Mouse (Mus musculus): Measurements from ENCODE around the gene Snrpd2. TPM values are rescaled to one million over a fixed set of nuclear protein-coding genes. Genes with fewer than 3 reads are reported as not detected.

Gene Snrpd2
- 32.8 and 36.7 TPM in 2 replicates for polyA plus RNA-seq (2012; rRNA removed)

- Histone ChIP-seq H3K36me3 (ENCODE audit: control insufficient read depth, insufficient read depth, low read length) (no peaks in the 10 kb centered on the region; the same call in 1 of the 2 replicates), H3K27ac (ENCODE audit: control insufficient read depth, insufficient read depth, low read length) (peak within 1 kb of the TSS; percentile 27; the same call in 1 of the 2 replicates), H3K4me1 (replicated peaks; ENCODE audit: control insufficient read depth, insufficient read depth, low read length) (peaks cover 8% of the 10 kb centered on the region), H3K4me3 (ENCODE audit: control insufficient read depth, insufficient read depth, low read length) (peak within 1 kb of the TSS; percentile 80), H3K27me3 (ENCODE audit: control insufficient read depth, insufficient read depth, low read length) (no peaks in the 10 kb centered on the region)
- TF ChIP-seq CTCF (IDR thresholded peaks at IDR 0.05; ENCODE audit: borderline replicate concordance, control insufficient read depth, extremely low read depth, insufficient read depth, low read length, poor library complexity), result no peak
- TF ChIP-seq POLR2A (IDR thresholded peaks at IDR 0.05; ENCODE audit: control insufficient read depth, extremely low read depth, insufficient read depth, low read length, poor library complexity), result peak; percentile 54; the same call in 1 of the 2 replicates
- WGBS, result 0% methylated on average over 24 of the region's 24 CpGs
- DNase-seq, result peak; percentile 94
Observed at GRCm38 (mm10) chr7:19149626-19150025, at the start of gene Snrpd2. Gene Snrpd2, plus strand, starts transcription at chr7:19149722.

DNA sequence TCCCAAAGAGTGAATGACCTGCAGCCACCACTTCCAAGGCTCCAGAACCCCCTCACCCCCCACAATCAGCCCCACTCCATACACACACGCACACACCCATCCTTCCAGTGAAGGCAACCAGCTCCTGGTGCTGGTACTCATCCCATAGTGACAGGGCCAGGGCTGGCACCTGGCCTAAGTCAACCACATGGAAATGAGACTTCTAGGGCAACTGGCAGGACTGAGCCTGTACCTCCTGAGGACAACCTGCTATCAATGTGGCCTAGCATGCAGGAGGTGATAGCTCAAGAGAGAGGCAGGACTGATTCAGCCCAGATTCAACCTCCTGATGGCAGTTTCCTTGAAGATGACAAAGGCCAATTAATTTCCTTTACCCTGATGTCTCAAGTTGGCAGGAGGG is 49.2 kb upstream of the Snrpd2 start:
- H3K27me3 ChIP-seq (ENCODE audit: control insufficient read depth, insufficient read depth, low read length), result peaks cover 7% of the 10 kb centered on the region
- peaks cover 9% of the 10 kb centered on the region for H3K4me1 ChIP-seq (replicated peaks; ENCODE audit: control insufficient read depth, insufficient read depth, low read length)
- WGBS, result 96% methylated on average over 1 of the region's 1 CpGs
- no peak for TF ChIP-seq CTCF (IDR thresholded peaks at IDR 0.05; ENCODE audit: borderline replicate concordance, control insufficient read depth, extremely low read depth, insufficient read depth, low read length, poor library complexity)
- TF ChIP-seq POLR2A (IDR thresholded peaks at IDR 0.05; ENCODE audit: control insufficient read depth, extremely low read depth, insufficient read depth, low read length, poor library complexity), result no peak
- no peak for DNase-seq
- H3K27ac ChIP-seq (ENCODE audit: control insufficient read depth, insufficient read depth, low read length), result no peak overlapping the region
- H3K4me3 ChIP-seq (ENCODE audit: control insufficient read depth, insufficient read depth, low read length), result no peak overlapping the region
- no peaks in the 10 kb centered on the region for H3K36me3 ChIP-seq (ENCODE audit: control insufficient read depth, insufficient read depth, low read length)

- no peaks in the 10 kb centered on the region for H3K27me3 ChIP-seq (ENCODE audit: control insufficient read depth, insufficient read depth, low read length)
- TF ChIP-seq POLR2A (IDR thresholded peaks at IDR 0.05; ENCODE audit: control insufficient read depth, extremely low read depth, insufficient read depth, low read length, poor library complexity) (no peak), CTCF (IDR thresholded peaks at IDR 0.05; ENCODE audit: borderline replicate concordance, control insufficient read depth, extremely low read depth, insufficient read depth, low read length, poor library complexity) (no peak)
- H3K27ac ChIP-seq (ENCODE audit: control insufficient read depth, insufficient read depth, low read length), result no peak overlapping the region
- DNase-seq, result no peak
- no peaks in the 10 kb centered on the region for H3K36me3 ChIP-seq (ENCODE audit: control insufficient read depth, insufficient read depth, low read length)
- no peak overlapping the region for H3K4me3 ChIP-seq (ENCODE audit: control insufficient read depth, insufficient read depth, low read length)
- no peaks in the 10 kb centered on the region for H3K4me1 ChIP-seq (replicated peaks; ENCODE audit: control insufficient read depth, insufficient read depth, low read length)
Observed at GRCm38 (mm10) chr7:19103741-19104140, 45.8 kb upstream of the Snrpd2 start.

GRCm38 (mm10) chr7:19104486-19104885 is 45.0 kb upstream of the Snrpd2 start:
- no peaks in the 10 kb centered on the region for H3K4me1 ChIP-seq (replicated peaks; ENCODE audit: control insufficient read depth, insufficient read depth, low read length)

DNA sequence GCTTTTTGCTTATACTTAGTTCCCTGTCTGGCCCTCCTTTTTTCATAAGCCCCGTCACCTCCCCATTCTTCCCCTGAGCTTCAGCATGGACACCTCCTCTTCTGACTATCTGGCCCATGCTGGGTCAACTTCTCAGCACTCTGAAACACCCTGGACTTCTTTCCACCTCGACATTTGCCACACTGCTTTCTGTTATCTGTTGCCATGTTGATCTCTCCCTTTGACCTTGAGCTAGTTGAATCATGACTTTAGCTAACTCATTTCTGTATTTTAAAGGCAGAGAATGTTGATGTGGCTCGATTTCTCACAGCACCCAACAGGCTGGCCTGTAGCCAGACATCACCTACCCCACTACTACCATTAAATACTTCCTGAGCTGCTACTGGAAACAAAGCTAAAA is 42.1 kb upstream of the Snrpd2 start:
- 63% methylated on average over 3 of the region's 3 CpGs for WGBS
- no peak for TF ChIP-seq CTCF (IDR thresholded peaks at IDR 0.05; ENCODE audit: borderline replicate concordance, control insufficient read depth, extremely low read depth, insufficient read depth, low read length, poor library complexity)
- TF ChIP-seq POLR2A (IDR thresholded peaks at IDR 0.05; ENCODE audit: control insufficient read depth, extremely low read depth, insufficient read depth, low read length, poor library complexity), result no peak
- H3K36me3 ChIP-seq (ENCODE audit: control insufficient read depth, insufficient read depth, low read length), result no peaks in the 10 kb centered on the region
- no peak overlapping the region for H3K4me3 ChIP-seq (ENCODE audit: control insufficient read depth, insufficient read depth, low read length)
- H3K4me1 ChIP-seq (replicated peaks; ENCODE audit: control insufficient read depth, insufficient read depth, low read length), result no peaks in the 10 kb centered on the region
- no peak overlapping the region for H3K27ac ChIP-seq (ENCODE audit: control insufficient read depth, insufficient read depth, low read length)
- no peak for DNase-seq
- H3K27me3 ChIP-seq (ENCODE audit: control insufficient read depth, insufficient read depth, low read length), result no peaks in the 10 kb centered on the region

More at GRCm38 (mm10) chr7:19104486-19104885, 45.0 kb upstream of the Snrpd2 start:
- WGBS, result 87% methylated on average over 2 of the region's 2 CpGs
- no peak overlapping the region for H3K4me3 ChIP-seq (ENCODE audit: control insufficient read depth, insufficient read depth, low read length)
- H3K27ac ChIP-seq (ENCODE audit: control insufficient read depth, insufficient read depth, low read length), result no peak overlapping the region
- no peaks in the 10 kb centered on the region for H3K27me3 ChIP-seq (ENCODE audit: control insufficient read depth, insufficient read depth, low read length)
- DNase-seq, result no peak
- H3K36me3 ChIP-seq (ENCODE audit: control insufficient read depth, insufficient read depth, low read length), result no peaks in the 10 kb centered on the region
- no peak for TF ChIP-seq CTCF (IDR thresholded peaks at IDR 0.05; ENCODE audit: borderline replicate concordance, control insufficient read depth, extremely low read depth, insufficient read depth, low read length, poor library complexity)
- TF ChIP-seq POLR2A (IDR thresholded peaks at IDR 0.05; ENCODE audit: control insufficient read depth, extremely low read depth, insufficient read depth, low read length, poor library complexity), result no peak

- 97% methylated on average over 1 of the region's 1 CpGs for WGBS
Observed at GRCm38 (mm10) chr7:19109565-19109964, 40.0 kb upstream of the Snrpd2 start.

More at GRCm38 (mm10) chr7:19109565-19109964, 40.0 kb upstream of the Snrpd2 start:
- no peak for DNase-seq
- no peaks in the 10 kb centered on the region for H3K27me3 ChIP-seq (ENCODE audit: control insufficient read depth, insufficient read depth, low read length)
- H3K27ac ChIP-seq (ENCODE audit: control insufficient read depth, insufficient read depth, low read length), result no peak overlapping the region
- H3K4me1 ChIP-seq (replicated peaks; ENCODE audit: control insufficient read depth, insufficient read depth, low read length), result no peaks in the 10 kb centered on the region
- TF ChIP-seq CTCF (IDR thresholded peaks at IDR 0.05; ENCODE audit: borderline replicate concordance, control insufficient read depth, extremely low read depth, insufficient read depth, low read length, poor library complexity) (no peak), POLR2A (IDR thresholded peaks at IDR 0.05; ENCODE audit: control insufficient read depth, extremely low read depth, insufficient read depth, low read length, poor library complexity) (no peak)
- H3K36me3 ChIP-seq (ENCODE audit: control insufficient read depth, insufficient read depth, low read length), result no peaks in the 10 kb centered on the region
- H3K4me3 ChIP-seq (ENCODE audit: control insufficient read depth, insufficient read depth, low read length), result no peak overlapping the region
